Mouse (Mus musculus): ENCODE measurements around the gene St3gal6. TPM values are rescaled to one million over a fixed set of nuclear protein-coding genes. Genes with fewer than 3 reads are reported as not detected.

Gene St3gal6
- polyA plus RNA-seq, 1 experiment from 2014 or later = 30.2 TPM

- TF ChIP-seq CTCF (IDR thresholded peaks at IDR 0.05; ENCODE audit: low read depth) = no peak
- DNase-seq (no peak), ATAC-seq (ENCODE audit: insufficient read depth) (no peak)
- no peaks in the 10 kb centered on the region for H3K4me1 ChIP-seq (ENCODE audit: insufficient read depth)
- H3K27ac ChIP-seq (ENCODE audit: low read depth) = no peak overlapping the region
- H3K4me3 ChIP-seq (ENCODE audit: low read depth, low read length) = no peak overlapping the region
- H3K4me2 ChIP-seq = no peak overlapping the region
- 75% methylated on average over 3 of the region's 3 CpGs for WGBS
- no peaks in the 10 kb centered on the region for H3K36me3 ChIP-seq (ENCODE audit: insufficient read depth)
- no peaks in the 10 kb centered on the region for H3K27me3 ChIP-seq (ENCODE audit: insufficient read depth, low read length)
- no peak overlapping the region for H3K9ac ChIP-seq
- H3K9me3 ChIP-seq (ENCODE audit: low read depth, low read length) = no peaks in the 10 kb centered on the region
These were observed 8.5 kb upstream of the St3gal6 start for GRCm38 (mm10) chr16:58532511-58532910.

DNA sequence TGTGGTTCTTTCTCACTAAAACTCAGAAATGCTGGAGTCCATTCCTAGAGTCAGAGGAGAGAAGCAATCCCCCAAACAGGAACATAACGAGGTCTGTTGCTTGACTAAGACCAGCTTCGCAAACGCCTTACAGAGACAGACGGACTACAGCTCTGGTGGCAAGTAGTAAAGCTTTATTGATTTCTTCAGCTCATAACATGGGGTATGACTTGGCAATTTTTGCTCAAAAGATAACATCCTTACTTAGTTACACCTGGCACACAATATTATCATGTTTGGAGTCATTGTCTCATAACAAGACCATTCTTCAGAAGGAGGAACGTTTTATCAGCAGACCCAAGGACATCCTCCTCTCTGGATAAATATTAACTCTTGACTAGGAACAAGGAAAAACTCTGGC is 3.8 kb upstream of the St3gal6 start:
- H3K27me3 ChIP-seq (ENCODE audit: insufficient read depth, low read length) = no peaks in the 10 kb centered on the region
- H3K4me3 ChIP-seq (ENCODE audit: low read depth, low read length) = no peak overlapping the region
- H3K4me2 ChIP-seq = no peak overlapping the region
- H3K9me3 ChIP-seq (ENCODE audit: low read depth, low read length) = no peaks in the 10 kb centered on the region
- H3K36me3 ChIP-seq (ENCODE audit: insufficient read depth) = no peaks in the 10 kb centered on the region
- no peak for TF ChIP-seq CTCF (IDR thresholded peaks at IDR 0.05; ENCODE audit: low read depth)
- no peak for DNase-seq
- WGBS = 71% methylated on average over 5 of the region's 5 CpGs
- ATAC-seq (ENCODE audit: insufficient read depth) = no peak
- no peaks in the 10 kb centered on the region for H3K4me1 ChIP-seq (ENCODE audit: insufficient read depth)
- H3K9ac ChIP-seq = no peak overlapping the region
- H3K27ac ChIP-seq (ENCODE audit: low read depth) = no peak overlapping the region

GRCm38 (mm10) chr16:58526729-58527128 is 2.7 kb upstream of the St3gal6 start:
- Histone ChIP-seq H3K9me3 (ENCODE audit: low read depth, low read length) (no peaks in the 10 kb centered on the region), H3K4me2 (no peak overlapping the region), H3K9ac (no peak overlapping the region), H3K27ac (ENCODE audit: low read depth) (no peak overlapping the region), H3K36me3 (ENCODE audit: insufficient read depth) (no peaks in the 10 kb centered on the region), H3K4me3 (ENCODE audit: low read depth, low read length) (no peak overlapping the region), H3K27me3 (ENCODE audit: insufficient read depth, low read length) (no peaks in the 10 kb centered on the region), H3K4me1 (ENCODE audit: insufficient read depth) (no peaks in the 10 kb centered on the region; the same call in 1 of the 2 replicates)
- TF ChIP-seq CTCF (IDR thresholded peaks at IDR 0.05; ENCODE audit: low read depth) = no peak
- ATAC-seq (ENCODE audit: insufficient read depth) = no peak
- 67% methylated on average over 6 of the region's 6 CpGs for WGBS
- DNase-seq = no peak

- H3K4me3 ChIP-seq (ENCODE audit: low read depth, low read length) = no peak overlapping the region
- no peaks in the 10 kb centered on the region for H3K9me3 ChIP-seq (ENCODE audit: low read depth, low read length)
- no peak for TF ChIP-seq CTCF (IDR thresholded peaks at IDR 0.05; ENCODE audit: low read depth)
- no peaks in the 10 kb centered on the region for H3K36me3 ChIP-seq (ENCODE audit: insufficient read depth)
- H3K27me3 ChIP-seq (ENCODE audit: insufficient read depth, low read length) = no peaks in the 10 kb centered on the region
- ATAC-seq (ENCODE audit: insufficient read depth) (no peak), DNase-seq (no peak)
- H3K4me2 ChIP-seq = no peak overlapping the region
- H3K4me1 ChIP-seq (ENCODE audit: insufficient read depth) = no peaks in the 10 kb centered on the region; the same call in 1 of the 2 replicates
- H3K27ac ChIP-seq (ENCODE audit: low read depth) = no peak overlapping the region
- H3K9ac ChIP-seq = no peak overlapping the region
These were observed 1.8 kb upstream of the St3gal6 start for GRCm38 (mm10) chr16:58525832-58526231.

DNA sequence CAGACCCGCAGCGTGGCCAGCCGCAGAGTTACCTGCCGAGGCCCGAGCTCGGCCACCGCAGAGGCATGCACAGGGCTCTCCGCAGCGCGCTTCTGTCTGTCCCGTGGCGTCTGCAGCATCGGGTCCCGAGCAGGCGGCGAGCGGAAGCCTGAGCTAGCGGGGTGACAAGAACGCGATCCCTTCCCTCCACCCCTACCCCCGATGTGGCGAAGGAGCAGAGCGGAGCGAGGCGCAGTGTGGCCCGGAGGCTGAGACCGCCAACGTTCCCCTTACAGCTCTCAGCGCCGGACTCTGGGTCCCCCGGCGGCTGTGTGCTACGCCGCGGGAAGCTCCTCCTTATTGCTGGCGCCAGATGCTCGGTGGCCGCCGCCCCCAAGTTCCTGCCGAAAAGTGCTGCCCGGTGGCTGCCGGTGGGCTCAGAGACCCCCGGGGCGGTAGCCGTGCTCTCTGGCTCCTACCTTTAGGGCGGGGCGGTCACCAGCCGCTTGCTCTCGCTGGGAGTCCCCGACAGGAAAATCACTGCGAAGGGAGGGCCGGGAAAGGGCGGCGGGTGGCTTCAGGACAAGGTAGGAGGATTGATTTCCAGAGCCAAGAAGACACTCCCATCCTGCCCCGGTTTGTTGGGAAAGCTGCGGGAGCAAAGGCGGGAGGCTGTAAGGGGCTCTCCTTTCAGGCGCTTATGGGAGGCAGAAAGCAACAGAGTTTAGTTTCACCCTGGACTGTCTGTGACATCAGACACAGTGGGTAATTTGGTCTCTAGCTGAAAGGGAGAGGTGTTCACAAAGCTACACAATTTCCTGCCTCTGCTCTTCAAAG is 791 bp downstream of the St3gal6 start:
- TF ChIP-seq CTCF (IDR thresholded peaks at IDR 0.05; ENCODE audit: low read depth) = no peak
- peak overlapping the region; percentile 86 for H3K9ac ChIP-seq
- H3K27ac ChIP-seq (ENCODE audit: low read depth) = peak overlapping the region; percentile 83
- H3K4me2 ChIP-seq = peak overlapping the region; percentile 88
- WGBS = under 1% methylated on average over 58 of the region's 58 CpGs
- H3K9me3 ChIP-seq (ENCODE audit: low read depth, low read length) = no peaks in the 10 kb centered on the region
- H3K27me3 ChIP-seq (ENCODE audit: insufficient read depth, low read length) = no peaks in the 10 kb centered on the region
- H3K36me3 ChIP-seq (ENCODE audit: insufficient read depth) = no peaks in the 10 kb centered on the region
- H3K4me3 ChIP-seq (ENCODE audit: low read depth, low read length) = peak overlapping the region; percentile 81
- H3K4me1 ChIP-seq (ENCODE audit: insufficient read depth) = no peaks in the 10 kb centered on the region; the same call in 1 of the 2 replicates
- ATAC-seq (ENCODE audit: insufficient read depth) (peak; percentile 92), DNase-seq (peak; percentile 80)

GRCm38 (mm10) chr16:58522677-58523043 is 1.4 kb downstream of the St3gal6 start:
- Histone ChIP-seq H3K4me3 (ENCODE audit: low read depth, low read length) (peak overlapping the region; percentile 81), H3K27me3 (ENCODE audit: insufficient read depth, low read length) (no peaks in the 10 kb centered on the region), H3K36me3 (ENCODE audit: insufficient read depth) (no peaks in the 10 kb centered on the region), H3K9me3 (ENCODE audit: low read depth, low read length) (no peaks in the 10 kb centered on the region), H3K27ac (ENCODE audit: low read depth) (peak overlapping the region; percentile 83), H3K4me2 (peak overlapping the region; percentile 88), H3K9ac (peak overlapping the region; percentile 86), H3K4me1 (ENCODE audit: insufficient read depth) (no peaks in the 10 kb centered on the region; the same call in 1 of the 2 replicates)
- no peak for TF ChIP-seq CTCF (IDR thresholded peaks at IDR 0.05; ENCODE audit: low read depth)
- ATAC-seq (ENCODE audit: insufficient read depth) (peak; percentile 64), DNase-seq (no peak)
- 0% methylated on average over 16 of the region's 16 CpGs for WGBS

GRCm38 (mm10) chr16:58521900-58522299 is 2.1 kb downstream of the St3gal6 start:
- DNase-seq (no peak), ATAC-seq (ENCODE audit: insufficient read depth) (no peak)
- WGBS = 33% methylated on average over 7 of the region's 7 CpGs
- Histone ChIP-seq H3K9me3 (ENCODE audit: low read depth, low read length) (no peaks in the 10 kb centered on the region), H3K4me2 (peak overlapping the region; percentile 88), H3K4me3 (ENCODE audit: low read depth, low read length) (peak overlapping the region; percentile 81), H3K36me3 (ENCODE audit: insufficient read depth) (no peaks in the 10 kb centered on the region), H3K27ac (ENCODE audit: low read depth) (no peak overlapping the region), H3K27me3 (ENCODE audit: insufficient read depth, low read length) (no peaks in the 10 kb centered on the region), H3K4me1 (ENCODE audit: insufficient read depth) (no peaks in the 10 kb centered on the region; the same call in 1 of the 2 replicates), H3K9ac (peak overlapping the region; percentile 86)
- TF ChIP-seq CTCF (IDR thresholded peaks at IDR 0.05; ENCODE audit: low read depth) = no peak
